Mouse (Mus musculus) adrenal gland, adult 10 weeks (tissue): Measurements from ENCODE around the gene Lhfpl5. TPM values are rescaled to one million over a fixed set of nuclear protein-coding genes. Genes with fewer than 3 reads are reported as not detected.

Source experiments
- polyA plus RNA-seq: library from polyadenylated mRNA; stranded (reverse); fragments of 350-450 nt; fragmentation: Illumina TruSeq; extraction: RNeasy Lipid Tissue Mini Kit (QIAGEN cat#74804); gene quantifications from one replicate; pipeline ENCODE4 v1.2.3, GENCODE M21; 2014; ENCODE audit warnings: low read depth, low replicate concordance

Gene Lhfpl5
- 0.76 TPM for polyA plus RNA-seq

GRCm38 (mm10) chr17:28575244-28576125, at the start of gene Lhfpl5:
Gene Lhfpl5 (plus strand): TSS chr17:28575641.

GRCm38 (mm10) chr17:28530506-28530905, 44.9 kb upstream of the Lhfpl5 start, which contains the start of gene Armc12:
Gene Armc12 (plus strand): TSS chr17:28530806.

GRCm38 (mm10) chr17:28549111-28549510, 26.3 kb upstream of the Lhfpl5 start, which contains the start of gene Clpsl2:
Gene Clpsl2 (plus strand): TSS chr17:28549411.

GRCm38 (mm10) chr17:28560598-28560997, 14.8 kb upstream of the Lhfpl5 start, which contains the start of gene Clps:
Gene Clps (minus strand): TSS chr17:28560766.

GRCm38 (mm10) chr17:28622300-28622759, 46.9 kb downstream of the Lhfpl5 start, which contains the start of gene Srpk1:
Gene Srpk1 (minus strand): TSS chr17:28622709.

Other genes starting within 250 kb of the Lhfpl5 start
- 108 TPM for gene Rpl10a, start 247.2 kb upstream of the Lhfpl5 start, polyA plus RNA-seq
- 0.29 TPM for gene Tead3, start 224.8 kb upstream of the Lhfpl5 start, polyA plus RNA-seq
- not detected for gene Tulp1, start 210.4 kb upstream of the Lhfpl5 start, polyA plus RNA-seq
- 60.7 TPM for gene Fkbp5, start 58.1 kb upstream of the Lhfpl5 start, polyA plus RNA-seq
- not detected for gene Armc12, start 44.8 kb upstream of the Lhfpl5 start, polyA plus RNA-seq
- not detected for gene Clpsl2, start 26.2 kb upstream of the Lhfpl5 start, polyA plus RNA-seq
- 1.6 TPM for gene Clps, start 14.9 kb upstream of the Lhfpl5 start, polyA plus RNA-seq
- gene Srpk1, start 47.1 kb downstream of the Lhfpl5 start, polyA plus RNA-seq = 106 TPM
- 0.82 TPM for gene Slc26a8, start 114.6 kb downstream of the Lhfpl5 start, polyA plus RNA-seq
- 77.4 TPM for gene Mapk14, start 115.7 kb downstream of the Lhfpl5 start, polyA plus RNA-seq
- gene AC170998.1, start 150.4 kb downstream of the Lhfpl5 start, polyA plus RNA-seq = 2.0 TPM
- 10.0 TPM for gene Mapk13, start 193.7 kb downstream of the Lhfpl5 start, polyA plus RNA-seq
- 41.6 TPM for gene Brpf3, start 225.4 kb downstream of the Lhfpl5 start, polyA plus RNA-seq